Mouse (Mus musculus) T-helper 2 cell (primary cell): ENCODE results near the gene Zfp64.

Source experiments
- in situ Hi-C: fragments of 300-600 bp; cut with MboI, MseI; formaldehyde crosslinking; loops from one replicate; pipeline ENCODE4 v1.15.1; 2025; ENCODE audit warnings: high pct_unique_total_duplicates

The Zfp64 gene

GRCm38 (mm10) chr2:168851545-168851944, 103.8 kb downstream of the Zfp64 start:
- in situ Hi-C loops = no loop called here

GRCm38 (mm10) chr2:168848553-168848952, 106.8 kb downstream of the Zfp64 start:
- in situ Hi-C loops = no loop called here

GRCm38 (mm10) chr2:168846180-168846720, 109.1 kb downstream of the Zfp64 start:
- in situ Hi-C loops = no loop called here
